In the genomic region with DNA sequence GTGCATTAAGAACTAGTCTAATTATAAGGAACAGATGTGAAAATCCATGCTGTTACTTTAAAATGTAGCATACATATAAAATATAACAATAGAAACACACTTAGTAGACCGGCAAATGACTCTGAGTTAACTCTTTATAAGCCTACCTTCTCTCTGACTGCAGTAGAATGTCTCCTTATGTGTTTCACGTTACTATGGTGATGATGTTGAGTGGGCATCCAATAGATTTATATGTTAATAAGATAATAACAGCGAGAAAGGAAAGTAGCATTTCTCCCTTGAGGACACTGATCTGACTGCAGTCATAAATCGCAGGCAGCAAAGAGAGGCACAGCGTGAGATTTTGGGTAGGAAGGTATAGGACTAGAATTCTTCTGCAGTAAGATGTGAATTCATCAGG, we compare ENCODE assay signal across 16 mouse cellular contexts.
"Had no signal": no experiment of that assay in that cellular context is flagged by ENCODE, and none has a peak within 500 bp of the region (broad histone marks: within the 10 kb centered on the region; RNA-seq: fewer than 3 reads in every experiment).

No protein-coding gene starts in this region.

- DNase-seq: kidney, adult 18-20 months; kidney, postnatal 10 days; kidney, postnatal 4 days; liver; liver, embryonic 13.5 days; liver, postnatal 0 days; lung, postnatal 36 days; retina, postnatal 1 day; right cerebral cortex, postnatal 4 days; spleen, adult 18-20 months; thymus, adult 18-20 months; thymus, postnatal 14 days had no signal

- H3K4me1 ChIP-seq: liver, embryonic 13.5 days had no signal

- H3K27ac ChIP-seq: layer of hippocampus, adult 2 months; limb, embryonic 12.5 days; liver, embryonic 13.5 days; midbrain, embryonic 10.5 days had no signal

- H3K27me3 ChIP-seq: limb, embryonic 12.5 days; liver, embryonic 13.5 days had no signal

- H3K4me3 ChIP-seq: layer of hippocampus, adult 2 months; limb, embryonic 12.5 days; liver, embryonic 13.5 days; midbrain, embryonic 10.5 days; myocyte had no signal

- H3K9me3 ChIP-seq: limb, embryonic 12.5 days; liver, embryonic 13.5 days; midbrain, embryonic 10.5 days had no signal

- H3K9ac ChIP-seq: limb, embryonic 12.5 days; liver, embryonic 13.5 days; liver, postnatal 0 days had no signal

- ATAC-seq: liver, postnatal 0 days had no signal

- H3K36me3 ChIP-seq: limb, embryonic 12.5 days; liver, embryonic 13.5 days; midbrain, embryonic 10.5 days had no signal

- H3K4me2 ChIP-seq: limb, embryonic 12.5 days; liver, embryonic 13.5 days had no signal
